Mouse (Mus musculus) adipocyte (in vitro differentiated cells): Measurements from ENCODE around the gene Dnmt1.
A peak's percentile ranks its signal among the peaks of the same experiment; 100 is the strongest.

Experiments used
- DNase-seq: peaks from one replicate; pipeline ENCODE4 v3.0.0-alpha.2; 2016; ENCODE audit warnings: low spot score

Gene Dnmt1

DNA sequence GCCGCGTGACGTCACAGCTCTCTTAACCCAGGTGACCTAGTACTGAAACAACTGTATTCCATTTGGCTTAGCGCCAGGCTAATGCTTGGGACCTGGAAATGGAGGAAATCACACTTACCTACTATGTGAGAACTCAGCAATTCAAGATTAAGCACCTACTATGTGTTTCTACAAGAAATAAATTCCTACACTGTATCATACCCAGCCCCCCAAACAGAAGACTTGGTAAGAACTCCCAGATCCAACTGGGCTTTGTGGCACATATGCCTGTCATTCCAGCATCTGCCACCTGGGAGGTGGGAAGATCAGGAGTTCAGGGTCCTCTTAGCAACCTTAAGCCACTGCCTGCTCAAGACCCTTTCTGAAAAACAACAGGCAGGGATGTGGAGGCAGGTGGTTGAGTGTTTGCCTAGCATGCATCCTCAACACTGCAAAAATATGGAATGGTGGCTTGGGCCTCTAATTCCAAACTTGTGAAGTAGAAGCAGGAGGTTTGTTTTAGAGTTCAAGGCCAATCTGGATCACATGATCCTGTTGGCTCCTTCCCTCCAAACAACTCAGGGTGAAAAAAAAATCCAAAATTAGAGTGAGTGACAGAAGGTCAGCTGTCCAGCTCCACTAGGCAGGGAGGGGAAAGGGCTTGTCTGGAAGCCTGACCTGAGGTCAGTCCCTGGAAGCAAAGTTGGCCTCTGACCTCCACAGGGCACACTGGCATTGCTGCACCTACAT, 17.4 kb upstream of the Dnmt1 start:
- peak; percentile 67 for DNase-seq

GRCm38 (mm10) chr9:20976216-20976960, 16.7 kb upstream of the Dnmt1 start, which contains the start of gene S1pr2:
Gene S1pr2 (minus strand): TSS chr9:20976781.
- DNase-seq: peak; percentile 78

- no peak for DNase-seq
Observed at GRCm38 (mm10) chr9:20975431-20976215, 15.9 kb upstream of the Dnmt1 start.

DNA sequence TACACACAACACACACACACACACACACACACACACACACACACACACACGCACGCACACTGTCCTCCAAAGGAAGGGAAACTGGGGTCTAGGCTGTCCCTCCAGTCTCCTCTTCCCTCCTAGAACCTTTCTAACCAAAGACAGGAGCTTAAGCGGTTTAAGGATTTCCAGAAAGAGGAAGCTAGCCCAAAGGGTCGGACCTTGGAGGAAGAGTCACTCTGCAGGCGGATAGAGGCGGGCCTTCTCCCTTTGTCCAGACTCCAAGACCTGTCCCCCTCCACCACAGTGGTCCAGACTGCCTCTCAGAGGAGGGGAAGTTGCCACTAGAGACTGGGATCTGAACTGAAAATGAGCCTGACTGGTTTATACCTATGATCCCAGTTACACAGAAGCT, 14.0 kb upstream of the Dnmt1 start:
- no peak for DNase-seq

DNA sequence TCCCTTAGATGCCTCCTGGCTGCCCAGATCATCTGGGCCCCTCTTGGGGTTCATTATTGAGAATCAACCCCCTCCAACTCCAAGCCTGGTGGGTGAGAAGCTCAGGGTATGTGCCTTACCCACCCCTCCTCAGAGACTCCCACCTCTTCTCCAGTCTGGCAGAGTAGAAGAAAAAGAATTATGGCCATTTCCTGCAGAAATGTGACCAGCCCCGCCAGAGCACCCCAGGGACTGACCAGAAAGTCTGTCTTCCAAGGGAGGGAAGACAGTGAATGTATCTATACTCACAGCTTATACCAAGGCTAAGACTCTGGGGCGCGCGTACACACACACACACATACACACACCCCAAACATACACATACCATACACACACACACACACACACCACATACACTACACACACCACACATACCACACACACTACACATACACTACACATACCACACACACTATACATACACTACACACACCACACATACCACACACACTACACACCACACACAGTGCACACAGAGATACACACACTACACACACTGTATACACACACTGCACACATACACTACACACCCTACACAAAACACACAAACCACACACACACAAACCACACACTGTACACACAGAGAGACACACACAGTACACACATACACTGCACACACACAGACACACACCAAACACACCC, 13.5 kb upstream of the Dnmt1 start:
- DNase-seq: no peak

DNA sequence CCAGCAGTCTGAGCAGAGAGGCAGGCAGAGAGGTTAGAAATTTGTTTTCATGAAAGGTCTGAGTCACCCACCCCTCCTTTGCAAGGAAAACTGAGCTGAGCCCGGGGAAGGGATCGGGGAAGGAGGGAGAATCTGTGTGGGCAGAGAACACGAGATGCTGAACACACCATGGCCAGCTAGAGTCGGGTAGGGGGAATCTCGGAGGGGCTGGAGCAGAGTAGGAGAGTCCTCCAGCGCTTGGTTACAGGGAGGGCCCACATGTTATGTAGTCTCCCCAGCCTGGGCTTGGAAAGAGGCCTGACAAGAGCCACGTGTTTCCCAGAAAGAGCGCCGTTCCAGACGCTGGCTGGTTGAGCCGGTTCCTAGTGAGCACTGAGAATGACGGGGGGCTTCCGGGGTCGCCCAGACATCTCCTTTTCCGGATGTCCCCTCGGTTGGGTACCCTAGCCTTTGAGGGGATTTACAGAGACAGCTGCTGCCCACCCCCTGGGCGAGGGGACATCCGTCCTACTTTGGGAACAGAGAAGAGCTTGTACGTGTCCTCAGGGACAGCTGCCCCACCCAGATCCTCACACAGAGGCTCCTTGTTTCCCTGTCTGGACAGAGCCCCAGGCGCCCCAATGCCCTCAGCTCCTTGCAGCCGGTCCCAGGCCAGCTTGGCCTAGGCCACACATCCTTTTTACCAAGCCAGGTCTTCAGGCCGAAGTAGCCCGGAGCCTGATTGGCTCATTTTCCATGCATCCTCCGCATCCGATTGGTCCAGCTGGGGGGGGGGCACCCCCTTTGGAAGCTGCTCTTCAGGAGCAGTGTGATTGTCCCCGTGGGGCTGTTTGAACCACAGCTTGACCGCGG, 12.7 kb upstream of the Dnmt1 start:
- peak; percentile 45 for DNase-seq

- DNase-seq: peak; percentile 18
Observed at GRCm38 (mm10) chr9:20971751-20972140, 12.1 kb upstream of the Dnmt1 start.

DNA sequence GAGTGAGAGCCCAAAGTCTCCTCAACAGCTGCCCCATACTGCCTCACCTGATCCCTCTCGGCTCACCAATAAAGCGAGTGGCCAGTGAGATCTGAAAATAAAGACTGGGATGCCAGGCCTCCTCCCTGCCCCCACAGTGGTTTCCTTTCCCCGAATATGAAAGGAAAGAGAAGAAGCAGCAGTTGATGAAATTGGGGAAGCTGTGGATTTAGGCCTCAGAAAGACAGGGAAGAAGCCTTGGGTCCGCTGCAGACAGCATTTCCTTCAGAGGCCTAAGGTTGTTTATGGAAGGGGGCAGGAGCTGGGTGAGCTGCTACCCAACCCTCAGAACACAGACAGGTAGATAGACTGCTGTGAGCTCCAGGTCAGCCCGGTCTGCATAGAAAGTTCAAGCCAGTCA, 7.1 kb upstream of the Dnmt1 start:
- no peak for DNase-seq

DNA sequence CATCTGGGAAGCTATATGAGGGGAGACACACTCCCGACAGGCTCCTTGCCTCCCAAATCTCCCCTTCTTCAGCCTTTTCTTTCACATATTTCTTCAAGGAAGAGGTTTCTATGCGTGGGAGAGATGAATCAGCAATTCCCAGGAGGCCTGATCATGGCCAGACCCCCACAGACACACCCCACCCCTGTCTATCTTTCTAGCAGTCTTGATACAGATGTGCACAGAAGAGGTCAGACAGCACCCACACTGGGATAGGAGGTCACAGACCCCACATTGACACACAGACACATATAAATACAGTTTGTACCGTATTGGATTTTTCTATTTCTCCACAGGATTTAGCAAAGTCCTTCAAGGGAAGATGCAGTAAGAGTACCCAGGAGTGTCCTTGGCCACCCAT, 6.3 kb upstream of the Dnmt1 start:
- no peak for DNase-seq

- peak; percentile 34 for DNase-seq
Observed at GRCm38 (mm10) chr9:20965606-20966005, 5.9 kb upstream of the Dnmt1 start.

- DNase-seq: no peak
Observed at GRCm38 (mm10) chr9:20961557-20961956, 1.9 kb upstream of the Dnmt1 start.

DNA sequence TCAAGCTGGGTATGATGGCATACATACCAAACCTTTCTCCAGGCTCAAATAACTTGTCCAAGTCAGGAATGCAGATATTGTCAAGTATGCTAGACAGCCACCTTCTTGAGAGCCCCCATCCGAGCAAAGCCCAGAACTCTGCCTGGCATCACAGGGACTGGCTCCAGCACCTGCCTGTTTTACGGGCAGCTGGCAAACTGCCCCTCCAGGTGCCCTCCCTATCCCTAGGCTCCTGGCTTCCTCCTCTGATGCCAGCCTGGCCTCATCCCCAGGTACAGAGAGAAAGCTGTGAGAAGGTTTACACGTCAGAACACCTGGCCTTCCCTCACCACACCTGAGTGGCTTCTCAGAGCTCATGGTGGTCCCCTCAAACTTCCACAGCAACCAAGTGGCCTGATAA, 2.7 kb downstream of the Dnmt1 start:
- no peak for DNase-seq

DNA sequence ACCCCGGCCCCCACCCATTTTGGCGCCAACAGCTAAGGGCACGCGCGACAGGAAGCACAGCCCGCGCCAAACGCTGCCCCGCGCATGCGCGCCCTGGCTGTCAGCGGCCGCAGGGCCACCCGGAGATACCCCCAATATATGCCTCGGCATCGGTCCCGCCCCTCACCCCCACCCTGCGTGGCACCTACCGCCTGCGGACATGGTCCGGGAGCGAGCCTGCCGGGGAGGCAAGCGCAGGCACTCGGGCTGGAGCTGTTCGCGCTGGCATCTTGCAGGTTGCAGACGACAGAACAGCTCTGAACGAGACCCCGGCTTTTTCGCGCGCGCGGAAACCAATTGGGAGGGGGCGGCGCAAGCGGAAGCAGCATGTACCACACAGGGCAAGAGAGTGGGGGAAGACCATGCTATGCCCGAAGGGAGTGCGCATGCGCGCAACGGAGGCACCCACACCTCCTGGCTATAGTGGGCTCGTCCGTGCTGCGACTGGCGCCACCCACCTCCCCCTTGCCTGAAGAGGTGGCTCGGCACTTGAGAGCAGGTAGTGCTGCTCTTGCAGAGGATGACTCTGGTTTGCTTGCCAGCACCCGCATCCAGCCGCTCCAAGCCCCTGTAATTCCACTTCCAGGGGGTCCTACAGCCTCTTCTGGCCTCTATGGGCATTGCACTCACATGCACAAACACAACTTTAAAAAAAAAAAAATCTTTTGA, 7.0 kb downstream of the Dnmt1 start:
- peak; percentile 93 for DNase-seq

DNA sequence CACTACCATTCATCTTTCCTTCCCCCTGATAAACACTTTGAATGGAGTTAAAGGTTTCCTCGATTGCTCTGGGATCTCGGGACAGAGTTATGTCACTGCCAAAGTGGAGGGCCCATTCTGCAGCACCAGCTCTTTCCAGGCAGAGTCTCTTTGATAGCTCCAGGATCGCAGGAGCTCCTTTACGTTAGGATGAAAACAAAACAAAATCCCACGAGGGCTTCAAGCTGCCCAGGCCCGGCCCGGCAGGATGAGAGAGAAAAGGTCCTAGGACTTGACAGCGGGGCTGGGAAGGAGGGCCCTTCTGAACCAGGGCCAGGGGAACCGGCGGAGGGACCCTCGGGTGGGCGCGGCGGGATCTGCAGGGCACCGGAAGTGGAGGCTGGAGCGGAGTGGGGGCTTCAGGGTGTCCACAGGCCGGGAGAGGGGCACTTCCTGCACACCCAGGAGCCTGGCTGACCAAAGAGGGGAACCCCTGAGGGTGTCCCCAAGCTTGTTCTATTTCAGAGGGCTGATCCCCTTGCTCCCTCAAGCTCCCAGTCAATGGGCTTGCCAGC, 7.6 kb downstream of the Dnmt1 start:
- peak; percentile 12 for DNase-seq

DNA sequence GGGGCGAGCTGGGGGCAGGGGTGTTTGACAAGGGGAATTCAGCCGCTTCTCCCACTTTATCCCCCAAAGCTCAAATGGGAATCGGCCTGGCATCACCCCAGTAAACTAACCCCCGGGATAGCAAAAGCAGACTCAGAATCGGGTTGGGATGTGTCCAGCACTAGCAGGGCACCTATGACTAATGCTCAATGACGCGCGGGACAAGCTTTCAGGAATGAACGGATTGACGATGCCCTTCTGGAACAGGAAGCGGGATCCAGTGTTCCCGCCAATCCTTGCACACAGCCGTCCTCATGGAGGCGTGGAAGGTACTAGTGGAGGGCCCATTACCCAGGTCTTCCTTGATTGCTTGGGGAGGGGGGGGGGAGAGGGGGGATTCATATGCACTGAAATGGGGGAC, 8.2 kb downstream of the Dnmt1 start:
- DNase-seq: peak; percentile 26

GRCm38 (mm10) chr9:20950419-20950818, 9.3 kb downstream of the Dnmt1 start:
- no peak for DNase-seq

- DNase-seq: peak; percentile 23
Observed at GRCm38 (mm10) chr9:20946066-20946880, 13.4 kb downstream of the Dnmt1 start.

DNA sequence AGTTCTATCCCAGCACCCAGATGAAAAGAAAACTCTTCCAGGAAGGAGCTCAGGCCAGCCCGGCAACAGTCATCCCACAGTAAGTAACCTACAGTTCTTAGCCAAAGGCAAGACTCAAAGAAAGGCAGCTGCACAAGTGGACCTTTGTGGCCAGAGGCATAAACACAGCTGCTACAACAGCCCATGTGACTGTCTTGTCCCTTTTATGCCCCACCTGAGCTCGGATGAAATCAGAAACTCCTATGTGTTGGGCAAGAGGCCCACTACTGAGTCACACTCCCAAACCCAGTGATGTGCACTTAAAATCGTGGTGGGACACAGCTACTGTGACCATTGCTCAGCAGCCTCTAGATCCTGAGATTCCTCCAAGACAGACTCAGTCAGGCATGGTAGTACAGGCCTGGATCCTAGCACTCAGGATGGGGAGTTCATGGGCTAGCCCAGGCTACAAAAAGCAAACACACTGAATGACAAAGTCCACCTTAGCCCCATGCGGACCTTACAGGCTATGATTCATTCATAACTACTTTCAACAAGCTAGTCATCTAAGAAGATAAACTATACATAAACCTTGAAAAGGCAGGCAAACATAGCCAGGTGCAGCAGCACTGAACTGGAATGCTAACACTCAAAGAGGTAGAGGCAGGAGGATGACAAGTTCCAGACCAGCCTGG, 14.9 kb downstream of the Dnmt1 start:
- no peak for DNase-seq

DNA sequence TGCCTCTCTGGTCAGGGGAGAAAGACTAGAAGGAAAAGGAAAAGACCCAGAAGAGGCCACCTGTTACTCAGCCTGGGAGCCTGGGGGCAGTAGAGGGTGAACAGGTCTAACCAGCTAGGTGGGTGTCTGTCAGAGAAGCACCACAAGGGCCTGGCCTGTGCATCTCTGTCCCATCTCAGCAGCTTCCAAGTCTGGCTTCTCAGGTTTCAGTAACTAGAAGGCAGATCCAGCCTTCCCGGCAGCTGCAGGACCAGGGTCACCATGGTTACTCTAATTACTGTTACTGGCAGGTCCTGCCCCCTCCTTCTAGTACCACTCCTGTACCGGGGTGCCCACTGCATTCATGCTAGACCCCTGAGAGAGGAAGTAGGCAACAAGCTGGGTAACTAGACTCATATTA, 15.8 kb downstream of the Dnmt1 start:
- no peak for DNase-seq
